In the genomic region with DNA sequence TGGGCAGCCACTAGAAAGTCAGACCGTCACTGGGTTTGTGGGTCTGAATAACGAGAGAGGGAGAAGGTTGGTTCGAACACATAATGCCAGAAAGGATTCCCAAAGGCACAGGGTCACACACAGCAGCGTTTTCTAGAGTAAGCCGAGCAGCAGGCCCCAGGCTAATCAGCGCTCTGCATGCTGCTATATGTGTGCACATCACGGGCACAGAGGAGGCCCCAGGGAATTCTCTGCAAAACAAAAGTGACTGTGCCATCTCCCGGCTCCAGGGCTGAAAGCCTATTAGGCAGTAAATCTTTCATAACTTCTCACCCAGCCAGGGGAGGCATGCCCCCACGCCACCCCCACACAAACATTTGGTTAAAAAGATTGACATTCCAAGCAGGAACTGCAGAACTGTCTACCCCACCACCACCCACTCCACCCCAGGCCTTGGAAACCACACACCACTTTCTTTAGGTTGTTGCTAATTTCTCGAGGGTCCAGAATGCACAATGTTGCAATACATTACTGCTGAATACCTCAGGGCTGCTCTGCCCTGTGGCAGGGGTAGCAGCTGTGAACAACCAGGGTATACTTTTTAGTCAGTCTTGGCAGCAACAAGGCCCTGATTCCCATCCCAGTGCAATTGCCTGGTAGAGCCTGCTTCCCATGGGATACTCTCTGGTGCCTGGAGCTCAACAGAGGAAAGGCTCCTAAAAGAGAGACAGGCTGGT, we compare ENCODE assay signal across 12 mouse cellular contexts.
DNase-seq lines count a peak whose midpoint lies in the region; ATAC-seq lines count a peak whose summit lies in the region.
"Had no signal": no experiment of that assay in that cellular context is flagged by ENCODE, and none has a peak within 500 bp of the region (broad histone marks: within the 10 kb centered on the region; RNA-seq: fewer than 3 reads in every experiment).

No protein-coding gene starts in this region.

- H3K4me3 ChIP-seq in forebrain, embryonic 12.5 days (replicated peaks) = no peak overlapping the region
- no peak overlapping the region for H3K4me3 ChIP-seq in forebrain, embryonic 16.5 days (replicated peaks; ENCODE audit: low read length)
- no peak overlapping the region for H3K4me3 ChIP-seq in hindbrain, embryonic 11.5 days (ENCODE audit: low read depth, low read length)
- H3K4me3 ChIP-seq in midbrain, embryonic 13.5 days (replicated peaks) = no peak overlapping the region

- no peaks in the 10 kb centered on the region for H3K9me3 ChIP-seq in forebrain, embryonic 12.5 days
- H3K9me3 ChIP-seq in forebrain, embryonic 16.5 days (ENCODE audit: control insufficient read depth, low read length) = no peaks in the 10 kb centered on the region
- no peaks in the 10 kb centered on the region for H3K9me3 ChIP-seq in hindbrain, embryonic 11.5 days (ENCODE audit: control insufficient read depth, low read length)
- H3K9me3 ChIP-seq in midbrain, embryonic 13.5 days = no peaks in the 10 kb centered on the region

- peak; percentile 48 for DNase-seq in brain, adult 2 months (ENCODE audit: low read depth, low spot score)
- peak; percentile 33 for DNase-seq in hindbrain, embryonic 11.5 days (ENCODE audit: low spot score)
- no peak for DNase-seq in cerebellum, postnatal 4 days (ENCODE audit: low spot score in 2 of 2)
- no peak for DNase-seq in gastrocnemius, postnatal 14 days
- DNase-seq: cerebellum, adult 11-12 months; gastrocnemius, postnatal 10 days; lung, postnatal 36 days had no signal

- intact Hi-C loops in gastrocnemius, postnatal 14 days (cut with DNase I; ENCODE audit: low total_unique reads) = no loop called here

- no peaks in the 10 kb centered on the region for H3K36me3 ChIP-seq in forebrain, embryonic 12.5 days (replicated peaks)
- H3K36me3 ChIP-seq in forebrain, embryonic 16.5 days (ENCODE audit: control insufficient read depth, insufficient read depth) = no peaks in the 10 kb centered on the region
- H3K36me3 ChIP-seq in hindbrain, embryonic 11.5 days (ENCODE audit: control insufficient read depth, insufficient read depth, low read length) = no peaks in the 10 kb centered on the region
- H3K36me3 ChIP-seq in midbrain, embryonic 13.5 days = no peaks in the 10 kb centered on the region

- peak overlapping the region; percentile 36; the same call in 1 of the 2 replicates for H3K27ac ChIP-seq in forebrain, embryonic 12.5 days
- no peak overlapping the region for H3K27ac ChIP-seq in forebrain, embryonic 16.5 days (ENCODE audit: low read length)
- peak overlapping the region; percentile 30; the same call in 1 of the 2 replicates for H3K27ac ChIP-seq in hindbrain, embryonic 11.5 days (ENCODE audit: low read depth, low read length)
- peak overlapping the region; percentile 81 for H3K27ac ChIP-seq in midbrain, embryonic 13.5 days

- no peak for ATAC-seq in forebrain, embryonic 12.5 days (ENCODE audit: low FRiP score)
- ATAC-seq in forebrain, embryonic 16.5 days = no peak
- ATAC-seq in hindbrain, embryonic 11.5 days (ENCODE audit: low FRiP score) = peak; percentile 66; the same call in 1 of the 2 replicates
- peak; percentile 89 for ATAC-seq in midbrain, embryonic 13.5 days
- ATAC-seq in megakaryocyte-erythroid progenitor cell, adult 5-6 weeks (replicated peaks; ENCODE audit: low FRiP score, low TSS enrichment, poor library complexity, severe bottlenecking) = no peak
- ATAC-seq: intestine, embryonic 16.5 days had no signal

- 26% methylated on average over 10 of the region's 10 CpGs for WGBS in forebrain, embryonic 12.5 days
- WGBS in forebrain, embryonic 16.5 days = 21% methylated on average over 10 of the region's 10 CpGs
- 48% methylated on average over 10 of the region's 10 CpGs for WGBS in hindbrain, embryonic 11.5 days
- 22% methylated on average over 10 of the region's 10 CpGs for WGBS in midbrain, embryonic 13.5 days

- H3K9ac ChIP-seq in forebrain, embryonic 12.5 days = no peak overlapping the region
- H3K9ac ChIP-seq in forebrain, embryonic 16.5 days (replicated peaks; ENCODE audit: low read depth, low read length) = no peak overlapping the region
- H3K9ac ChIP-seq in hindbrain, embryonic 11.5 days (ENCODE audit: low read depth, low read length) = no peak overlapping the region
- H3K9ac ChIP-seq in midbrain, embryonic 13.5 days (replicated peaks) = no peak overlapping the region

- H3K27me3 ChIP-seq in forebrain, embryonic 12.5 days = peaks cover 9% of the 10 kb centered on the region; the same call in 1 of the 2 replicates
- no peaks in the 10 kb centered on the region for H3K27me3 ChIP-seq in forebrain, embryonic 16.5 days (replicated peaks; ENCODE audit: control insufficient read depth, insufficient read depth, low read length)
- H3K27me3 ChIP-seq in hindbrain, embryonic 11.5 days (ENCODE audit: control insufficient read depth, insufficient read depth, low read length) = no peaks in the 10 kb centered on the region
- H3K27me3 ChIP-seq in midbrain, embryonic 13.5 days = peaks cover 11% of the 10 kb centered on the region; the same call in 1 of the 2 replicates

- H3K4me1 ChIP-seq in forebrain, embryonic 12.5 days = peaks cover 13% of the 10 kb centered on the region
- H3K4me1 ChIP-seq in forebrain, embryonic 16.5 days (replicated peaks; ENCODE audit: control insufficient read depth, insufficient read depth, low read length) = peaks cover 5% of the 10 kb centered on the region; the same call in 1 of the 2 replicates
- no peaks in the 10 kb centered on the region; the same call in 1 of the 2 replicates for H3K4me1 ChIP-seq in hindbrain, embryonic 11.5 days (replicated peaks; ENCODE audit: control insufficient read depth, insufficient read depth, low read length)
- peaks cover 22% of the 10 kb centered on the region for H3K4me1 ChIP-seq in midbrain, embryonic 13.5 days (replicated peaks)

- H3K4me2 ChIP-seq in forebrain, embryonic 12.5 days = no peak overlapping the region
- no peak overlapping the region for H3K4me2 ChIP-seq in forebrain, embryonic 16.5 days (ENCODE audit: low read length)
- H3K4me2 ChIP-seq in hindbrain, embryonic 11.5 days (replicated peaks; ENCODE audit: low read depth, low read length) = no peak overlapping the region
- no peak overlapping the region for H3K4me2 ChIP-seq in midbrain, embryonic 13.5 days (replicated peaks)

Comparison
In these comparisons a context has a peak if more than half of its experiments do, and no peak if none do; other contexts are left out.
1. ATAC-seq: peak in hindbrain, embryonic 11.5 days (single experiment) and midbrain, embryonic 13.5 days (single experiment); none in forebrain, embryonic 12.5 days (single experiment), forebrain, embryonic 16.5 days (single experiment) and megakaryocyte-erythroid progenitor cell, adult 5-6 weeks (single experiment).
2. DNase-seq: peak in brain, adult 2 months (single experiment) and hindbrain, embryonic 11.5 days (single experiment); none in cerebellum, postnatal 4 days (0 of 2) and gastrocnemius, postnatal 14 days (single experiment).